Mouse (Mus musculus) forebrain, postnatal 0 days (tissue): ENCODE data around the gene Atp8b2. TPM values are rescaled to one million over a fixed set of nuclear protein-coding genes. Genes with fewer than 3 reads are reported as not detected.

Experiments
- ATAC-seq: fragments of 200-750 bp; cut with Nextera tagmentation; 2 replicates; pipeline ENCODE4 v1.8.0; 2017; ENCODE audit warnings: mild to moderate bottlenecking, moderate library complexity
- DNase-seq: peaks from one replicate; pipeline ENCODE4 v3.0.0-alpha.2; 2015
- H3K27ac ChIP-seq: fragments of 300-500 bp; sonication (generic); 2 replicates; pipeline ENCODE4 v1.5.1; 2014; ENCODE audit warnings: low read depth, mild to moderate bottlenecking, antibody characterized with exemption, low read length, moderate library complexity, mixed read lengths
- H3K27me3 ChIP-seq: fragments of 300-500 bp; sonication (generic); 2 replicates; pipeline ENCODE4 v1.6.1; 2014; ENCODE audit warnings: mild to moderate bottlenecking, low read length, mixed read lengths; ENCODE audit not compliant: insufficient read depth
- H3K36me3 ChIP-seq: fragments of 300-500 bp; sonication (generic); 2 replicates; pipeline ENCODE4 v1.6.1; 2014; ENCODE audit warnings: mild to moderate bottlenecking, moderate library complexity; ENCODE audit not compliant: insufficient read depth
- H3K4me1 ChIP-seq: fragments of 300-500 bp; sonication (generic); 2 replicates; pipeline ENCODE4 v1.6.1; 2014; ENCODE audit warnings: antibody characterized with exemption; ENCODE audit not compliant: insufficient read depth
- H3K4me2 ChIP-seq: fragments of 300-500 bp; sonication (generic); 2 replicates; pipeline ENCODE4 v1.6.1; 2014; ENCODE audit warnings: low read depth, mild to moderate bottlenecking, moderate library complexity
- H3K4me3 ChIP-seq: fragments of 300-500 bp; sonication (generic); 2 replicates; pipeline ENCODE4 v1.5.1; 2014; ENCODE audit warnings: low read depth, low read length, mixed read lengths
- H3K9ac ChIP-seq: fragments of 300-500 bp; sonication (generic); 2 replicates; pipeline ENCODE4 v1.6.1; 2014; ENCODE audit warnings: mild to moderate bottlenecking
- H3K9me3 ChIP-seq: fragments of 300-500 bp; sonication (generic); 2 replicates; pipeline ENCODE4 v1.6.1; 2016; ENCODE audit warnings: low read length
- CTCF ChIP-seq: sonication (generic); IDR thresholded peaks from 2 replicates; pipeline ENCODE4 v1.5.1; 2016; ENCODE audit warnings: antibody characterized with exemption, control low read depth, low read depth
- WGBS: fragments of 180-500 bp; shearing (Covaris S2); extraction: QIAGEN DNeasy Blood & Tissue Kit; methylation state at CpG from one replicate; pipeline ENCODE4 v1.1.7; 2014; 5-methylcytosine and 5-hydroxymethylcytosine counted together
- polyA plus RNA-seq: library from polyadenylated mRNA; unstranded; fragments of >200 nt; fragmentation: Nextera tagmentation; extraction: Ambion mirVana; gene quantifications from 2 replicates; pipeline ENCODE4 v1.2.1, GENCODE M21; 2015
- total RNA-seq: library from RNA; depleted of rRNA; stranded (reverse); fragments of >200 nt; gene quantifications from 2 replicates; pipeline ENCODE4 v1.2.3, GENCODE M21; 2014

Gene Atp8b2
- total and polyA plus RNA-seq, 2 experiments from 2014 or later = 6.2 to 77.9 TPM

GRCm38 (mm10) chr3:89997791-89998495, 34.6 kb upstream of the Atp8b2 start:
- H3K4me2 ChIP-seq = peak overlapping the region; percentile 62
- H3K36me3 ChIP-seq = peaks cover 24% of the 10 kb centered on the region
- H3K9ac ChIP-seq = peak overlapping the region; percentile 78
- WGBS = 16% methylated on average over 21 of the region's 23 CpGs
- ATAC-seq (peak; percentile 30; the same call in 1 of the 2 replicates), DNase-seq (peak; percentile 45)
- H3K27me3 ChIP-seq = no peaks in the 10 kb centered on the region
- no peaks in the 10 kb centered on the region for H3K9me3 ChIP-seq
- no peak for TF ChIP-seq CTCF
- H3K27ac ChIP-seq = peak overlapping the region; percentile 92; the same call in 1 of the 2 replicates
- H3K4me3 ChIP-seq = peak overlapping the region; percentile 77
- H3K4me1 ChIP-seq = peaks cover 11% of the 10 kb centered on the region; the same call in 1 of the 2 replicates

GRCm38 (mm10) chr3:89994807-89995515, 31.7 kb upstream of the Atp8b2 start:
- Histone ChIP-seq H3K4me3 (no peak overlapping the region), H3K4me2 (no peak overlapping the region), H3K27me3 (no peaks in the 10 kb centered on the region), H3K9me3 (no peaks in the 10 kb centered on the region), H3K9ac (no peak overlapping the region), H3K4me1 (peaks cover 11% of the 10 kb centered on the region; the same call in 1 of the 2 replicates), H3K27ac (no peak overlapping the region), H3K36me3 (no peaks in the 10 kb centered on the region)
- 92% methylated on average over 5 of the region's 5 CpGs for WGBS
- ATAC-seq (no peak), DNase-seq (no peak)
- TF ChIP-seq CTCF = no peak

DNA sequence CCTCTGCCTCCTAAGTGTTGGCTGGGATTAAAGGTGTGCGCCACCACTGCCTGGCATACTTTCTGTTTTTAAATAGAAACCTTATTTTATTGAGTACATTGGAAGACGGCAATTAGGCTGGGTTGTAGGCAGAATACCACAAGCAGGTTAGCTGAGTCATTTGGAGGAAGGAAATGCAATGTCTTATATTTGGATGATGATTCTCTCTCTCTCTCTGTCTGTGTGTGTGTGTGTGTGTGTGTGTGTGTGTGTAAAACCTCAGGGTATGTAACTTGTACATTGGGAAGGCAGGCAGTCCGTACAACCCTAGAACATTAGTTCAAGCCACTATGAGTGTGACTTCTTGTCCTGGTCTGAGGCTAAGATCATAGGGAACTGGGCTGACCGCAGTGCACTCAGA, 24.5 kb upstream of the Atp8b2 start:
- WGBS = 94% methylated on average over 4 of the region's 4 CpGs
- Histone ChIP-seq H3K36me3 (no peaks in the 10 kb centered on the region), H3K9me3 (no peaks in the 10 kb centered on the region), H3K27me3 (no peaks in the 10 kb centered on the region), H3K4me3 (no peak overlapping the region), H3K4me2 (no peak overlapping the region), H3K9ac (no peak overlapping the region), H3K27ac (no peak overlapping the region), H3K4me1 (no peaks in the 10 kb centered on the region)
- no peak for ATAC-seq
- no peak for DNase-seq
- no peak for TF ChIP-seq CTCF

GRCm38 (mm10) chr3:89987211-89987610, 23.9 kb upstream of the Atp8b2 start:
- H3K27me3 ChIP-seq = no peaks in the 10 kb centered on the region
- no peak overlapping the region for H3K9ac ChIP-seq
- DNase-seq (no peak), ATAC-seq (no peak)
- no peak for TF ChIP-seq CTCF
- H3K4me1 ChIP-seq = no peaks in the 10 kb centered on the region
- no peak overlapping the region for H3K4me2 ChIP-seq
- no peak overlapping the region for H3K27ac ChIP-seq
- H3K9me3 ChIP-seq = no peaks in the 10 kb centered on the region
- WGBS = 51% methylated on average over 3 of the region's 3 CpGs
- no peaks in the 10 kb centered on the region for H3K36me3 ChIP-seq
- H3K4me3 ChIP-seq = no peak overlapping the region

- ATAC-seq (no peak), DNase-seq (no peak)
- Histone ChIP-seq H3K27ac (no peak overlapping the region), H3K36me3 (no peaks in the 10 kb centered on the region), H3K4me2 (no peak overlapping the region), H3K9me3 (no peaks in the 10 kb centered on the region), H3K4me1 (no peaks in the 10 kb centered on the region), H3K4me3 (no peak overlapping the region), H3K27me3 (no peaks in the 10 kb centered on the region), H3K9ac (no peak overlapping the region)
- TF ChIP-seq CTCF = no peak
- 79% methylated on average over 5 of the region's 5 CpGs for WGBS
Measured at GRCm38 (mm10) chr3:89982426-89982825, 19.1 kb upstream of the Atp8b2 start.

GRCm38 (mm10) chr3:89976859-89977258, 13.6 kb upstream of the Atp8b2 start:
- Histone ChIP-seq H3K4me1 (no peaks in the 10 kb centered on the region), H3K27ac (no peak overlapping the region), H3K4me2 (no peak overlapping the region), H3K36me3 (no peaks in the 10 kb centered on the region), H3K9ac (no peak overlapping the region), H3K4me3 (no peak overlapping the region), H3K9me3 (no peaks in the 10 kb centered on the region), H3K27me3 (no peaks in the 10 kb centered on the region)
- DNase-seq (no peak), ATAC-seq (no peak)
- no peak for TF ChIP-seq CTCF

GRCm38 (mm10) chr3:89968509-89968908, 5.2 kb upstream of the Atp8b2 start:
- ATAC-seq (no peak), DNase-seq (no peak)
- Histone ChIP-seq H3K4me3 (no peak overlapping the region), H3K27ac (no peak overlapping the region), H3K9ac (no peak overlapping the region), H3K36me3 (no peaks in the 10 kb centered on the region), H3K27me3 (no peaks in the 10 kb centered on the region), H3K9me3 (no peaks in the 10 kb centered on the region), H3K4me2 (no peak overlapping the region), H3K4me1 (0 out of 2 replicates have a peak, but pooled peaks cover 10% of the 10 kb centered on the region)
- WGBS = 75% methylated on average over 7 of the region's 7 CpGs
- no peak for TF ChIP-seq CTCF
